8 mouse cellular contexts compared by ENCODE assay signal in the genomic region with DNA sequence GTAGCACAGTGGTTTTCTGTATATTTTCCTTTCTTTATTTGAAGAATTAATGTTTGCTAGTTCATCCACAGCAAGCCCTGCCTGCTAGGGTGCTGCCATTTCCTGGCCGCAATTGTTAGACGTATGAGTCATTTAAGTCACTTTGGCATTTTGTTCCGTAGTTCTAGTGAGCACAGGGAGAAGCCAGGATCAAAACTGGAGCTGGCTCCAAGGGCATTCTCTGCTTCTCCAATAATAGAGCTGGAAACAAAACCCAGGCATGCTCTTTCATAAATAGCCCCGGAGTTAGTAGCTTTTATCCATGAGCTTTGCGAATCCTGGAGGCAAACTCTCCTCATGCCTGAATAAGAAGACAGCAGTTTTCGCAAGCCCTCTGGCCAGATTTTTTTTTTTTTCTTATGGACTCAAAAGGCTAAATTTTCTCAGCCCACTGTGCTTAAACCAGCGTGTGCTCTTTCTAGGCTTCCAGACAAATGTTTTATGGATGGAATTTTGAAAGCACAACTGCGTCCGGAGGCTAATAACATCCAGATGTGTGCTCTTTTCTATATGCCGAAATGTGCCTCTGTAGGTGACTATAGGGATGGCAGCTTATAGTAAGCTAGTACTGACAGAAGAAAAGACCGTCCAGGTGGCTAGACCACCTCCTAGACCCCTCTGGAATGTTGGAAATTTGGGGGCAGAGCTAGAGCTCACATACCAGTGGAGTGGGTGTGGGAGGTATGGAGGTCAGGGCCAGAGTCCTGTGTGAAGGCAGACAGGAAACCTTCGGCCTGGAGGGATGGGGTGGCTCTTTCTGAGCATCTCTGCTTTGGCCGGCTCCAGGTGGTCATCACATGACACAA. TPM values are rescaled to one million over a fixed set of nuclear protein-coding genes. Genes with fewer than 3 reads are reported as not detected.
DNase-seq lines count a peak whose midpoint lies in the region; ATAC-seq and TF ChIP-seq lines count a peak whose summit lies in the region.

No protein-coding gene starts in this region.

- no peak overlapping the region for H3K27ac ChIP-seq in lung, embryonic 14.5 days (ENCODE audit: low read depth)
- H3K27ac ChIP-seq in bone marrow macrophage, adult 2 months (ENCODE audit: insufficient read depth, low read depth, low read length), result no peak overlapping the region
- peak overlapping the region; percentile 92 for H3K27ac ChIP-seq in limb, embryonic 13.5 days
- no peak overlapping the region for H3K27ac ChIP-seq in small intestine, adult 2 months (ENCODE audit: insufficient read depth, low read depth, low read length)

- H3K4me2 ChIP-seq in lung, embryonic 14.5 days, result peak overlapping the region; percentile 84
- H3K4me2 ChIP-seq in limb, embryonic 13.5 days (replicated peaks), result peak overlapping the region; percentile 93

- 13% methylated on average over 13 of the region's 13 CpGs for WGBS in lung, embryonic 14.5 days
- WGBS in limb, embryonic 13.5 days, result 2% methylated on average over 13 of the region's 13 CpGs
- WGBS in small intestine, adult 2 months, result 22% methylated on average over 13 of the region's 13 CpGs

- no peaks in the 10 kb centered on the region for H3K9me3 ChIP-seq in lung, embryonic 14.5 days (ENCODE audit: low read depth, low read length)
- H3K9me3 ChIP-seq in limb, embryonic 13.5 days, result no peaks in the 10 kb centered on the region

- H3K4me1 ChIP-seq in lung, embryonic 14.5 days (ENCODE audit: insufficient read depth), result peaks cover 11% of the 10 kb centered on the region
- H3K4me1 ChIP-seq in bone marrow macrophage, adult 2 months (ENCODE audit: control insufficient read depth, insufficient read depth, low read length), result peaks cover 9% of the 10 kb centered on the region
- H3K4me1 ChIP-seq in limb, embryonic 13.5 days, result peaks cover 18% of the 10 kb centered on the region
- H3K4me1 ChIP-seq in small intestine, adult 2 months (ENCODE audit: control insufficient read depth, insufficient read depth, insufficient read length, low read length), result peaks cover 3% of the 10 kb centered on the region

- peaks cover 6% of the 10 kb centered on the region; the same call in 1 of the 2 replicates for H3K36me3 ChIP-seq in lung, embryonic 14.5 days (ENCODE audit: insufficient read depth)
- peaks cover 20% of the 10 kb centered on the region for H3K36me3 ChIP-seq in limb, embryonic 13.5 days
- peaks cover 18% of the 10 kb centered on the region for H3K36me3 ChIP-seq in small intestine, adult 2 months (ENCODE audit: control insufficient read depth, insufficient read depth, low read length)

- no peaks in the 10 kb centered on the region for H3K27me3 ChIP-seq in lung, embryonic 14.5 days (ENCODE audit: insufficient read depth, low read length)
- no peaks in the 10 kb centered on the region for H3K27me3 ChIP-seq in limb, embryonic 13.5 days
- H3K27me3 ChIP-seq in small intestine, adult 2 months (ENCODE audit: control insufficient read depth, insufficient read depth, low read length), result no peaks in the 10 kb centered on the region

- no peak for TF ChIP-seq POLR2A in bone marrow macrophage, adult 2 months (IDR thresholded peaks at IDR 0.05; ENCODE audit: borderline replicate concordance, low read depth, low read length)
- no peak for TF ChIP-seq POLR2A in small intestine, adult 2 months (IDR thresholded peaks at IDR 0.05; ENCODE audit: low read depth, low read length)

- peak overlapping the region; percentile 53 for H3K4me3 ChIP-seq in lung, embryonic 14.5 days (ENCODE audit: low read depth, low read length)
- peak overlapping the region; percentile 99 for H3K4me3 ChIP-seq in bone marrow macrophage, adult 2 months (ENCODE audit: insufficient read depth, low read length)
- H3K4me3 ChIP-seq in limb, embryonic 13.5 days, result peak overlapping the region; percentile 82
- peak overlapping the region; percentile 82 for H3K4me3 ChIP-seq in small intestine, adult 2 months (ENCODE audit: low read depth, low read length)

- H3K9ac ChIP-seq in lung, embryonic 14.5 days, result peak overlapping the region; percentile 55
- peak overlapping the region; percentile 90 for H3K9ac ChIP-seq in limb, embryonic 13.5 days

- DNase-seq in lung, embryonic 14.5 days, result peak; percentile 71
- no peak for DNase-seq in lung, postnatal 4 days
- peak; percentile 38 to 42 for DNase-seq in heart, adult 9 months (ENCODE audit: low spot score in 2 of 2)
- no peak for DNase-seq in urinary bladder, postnatal 25 days (ENCODE audit: low spot score)
- no peak for DNase-seq in kidney, adult 18-20 months

- peak; percentile 43 for TF ChIP-seq CTCF in lung, embryonic 14.5 days (IDR thresholded peaks at IDR 0.05; ENCODE audit: low read depth)
- TF ChIP-seq CTCF in bone marrow macrophage, adult 2 months (IDR thresholded peaks at IDR 0.05; ENCODE audit: low read depth, low read length), result no peak
- TF ChIP-seq CTCF in small intestine, adult 2 months (IDR thresholded peaks at IDR 0.05; ENCODE audit: extremely low read depth, insufficient read length, insufficient replicate concordance, low read depth, low read length), result no peak

- ATAC-seq in lung, embryonic 14.5 days (ENCODE audit: insufficient read depth), result peak; percentile 77
- ATAC-seq in limb, embryonic 13.5 days (ENCODE audit: low FRiP score, low read depth), result peak; percentile 92

RNA-seq across cellular contexts. Expression of a gene that starts 0.6 kb away (rescaled TPM):
- 80.5 and 80.6 TPM in 2 replicates for polyA plus RNA-seq in lung, embryonic 14.5 days (2014; fragmentation: Nextera tagmentation; extraction: Ambion mirVana)
- polyA plus RNA-seq in bone marrow macrophage, adult 2 months (2012; ENCODE audit: insufficient read depth, insufficient read length, missing spikeins), result 137 and 156 TPM in 2 replicates
- polyA plus RNA-seq in limb, embryonic 13.5 days (2015; fragmentation: Nextera tagmentation; extraction: Ambion mirVana), result 177 and 181 TPM in 2 replicates
- 242 and 363 TPM in 2 replicates for polyA plus RNA-seq in small intestine, adult 2 months (2012; rRNA removed)

RNA-seq across cellular contexts. Expression of a gene that starts 11.2 kb away (rescaled TPM):
- 0.72 and 1.4 TPM in 2 replicates for polyA plus RNA-seq in lung, embryonic 14.5 days (2014; fragmentation: Nextera tagmentation; extraction: Ambion mirVana)
- 0.71 and 0.97 TPM in 2 replicates for polyA plus RNA-seq in bone marrow macrophage, adult 2 months (2012; ENCODE audit: insufficient read depth, insufficient read length, missing spikeins)
- polyA plus RNA-seq in limb, embryonic 13.5 days (2015; fragmentation: Nextera tagmentation; extraction: Ambion mirVana), result 1.3 and 1.7 TPM in 2 replicates
- 0.14 TPM in 1 of 2 replicates, not detected in the other for polyA plus RNA-seq in small intestine, adult 2 months (2012; rRNA removed)

Comparison
In these comparisons a context has a peak if more than half of its experiments do, and no peak if none do; other contexts are left out.
1. DNase-seq: peak in lung, embryonic 14.5 days (single experiment) and heart, adult 9 months (2 of 2); none in lung, postnatal 4 days (0 of 2), urinary bladder, postnatal 25 days (single experiment) and kidney, adult 18-20 months (single experiment).
2. Peak in every context shown above with its lines, with median percentiles within 50 percentile points of each other: H3K4me3 ChIP-seq.